Mouse (Mus musculus): ENCODE measurements at regions not wholly inside any gene's neighbourhood (a gene's known extent, or its start where the extent isn't known, plus 50 kb on each side); places are given as distances from the start of the nearest gene placed in this dataset.

DNA sequence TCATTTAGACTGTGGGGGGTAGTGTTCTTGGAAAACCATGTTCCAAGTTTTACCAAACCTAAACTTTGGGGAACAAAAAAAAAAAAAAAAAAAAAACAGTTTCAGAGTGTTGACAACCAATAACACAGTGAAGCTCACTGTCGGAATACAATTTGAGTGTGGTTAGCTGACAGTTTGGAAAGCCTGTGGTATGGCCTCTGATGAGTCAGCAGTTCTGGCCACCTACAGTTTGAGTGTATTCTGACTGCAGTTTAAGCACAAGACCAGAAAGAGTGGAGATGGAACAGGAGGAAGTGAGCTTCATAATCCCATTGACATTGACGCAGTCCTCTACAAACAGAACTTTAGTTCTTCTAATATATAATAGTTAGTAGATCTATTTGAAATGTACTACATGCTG, 303.0 kb downstream of the Inhba start:
- intact Hi-C loops (cut with DNase I): no loop called here
- no peak for DNase-seq

DNA sequence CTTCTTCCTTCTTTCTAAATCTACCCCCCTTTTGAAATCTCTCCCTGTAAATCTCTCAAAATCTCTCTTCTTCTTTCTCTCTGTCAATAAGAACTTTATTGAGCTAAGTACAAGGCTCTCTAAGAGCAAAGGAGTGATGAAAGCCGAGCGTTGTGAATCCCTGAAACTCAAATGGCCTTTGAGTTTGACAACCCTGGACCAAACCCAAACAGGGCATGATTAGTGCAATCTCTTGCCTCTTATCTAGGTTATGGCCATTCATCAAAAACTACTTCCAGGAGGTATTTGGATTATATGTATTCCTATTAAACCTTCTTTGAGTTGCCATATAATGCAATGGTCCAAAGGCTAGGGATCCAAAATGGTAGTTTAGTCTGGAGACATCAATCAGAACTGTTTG, 304.0 kb downstream of the Inhba start:
- DNase-seq: no peak
- intact Hi-C loops (cut with DNase I): no loop called here

DNA sequence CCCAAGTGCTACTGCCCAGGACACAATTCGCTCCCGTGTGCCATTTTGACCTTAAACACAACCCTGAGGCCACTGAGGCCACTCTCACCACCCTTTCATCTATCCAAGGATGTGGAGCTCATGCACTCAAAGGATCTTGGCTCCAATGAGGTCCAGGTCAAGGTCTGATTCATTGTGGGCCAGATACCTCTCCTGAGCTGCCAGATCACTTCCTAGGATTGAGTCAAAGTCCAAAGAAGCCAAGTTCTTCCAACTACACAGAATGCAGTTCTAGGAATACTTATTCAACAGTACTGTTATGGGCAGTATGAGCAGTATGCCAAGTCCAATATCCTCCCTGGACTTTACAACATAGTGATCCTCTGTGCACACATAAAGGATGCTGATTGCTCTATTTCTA, 304.9 kb downstream of the Inhba start:
- intact Hi-C loops (cut with DNase I): no loop called here

GRCm38 (mm10) chr13:16317412-16317811, 305.8 kb downstream of the Inhba start:
- intact Hi-C loops (cut with DNase I): no loop called here
- DNase-seq: no peak

More for the DNA sequence above, 304.9 kb downstream of the Inhba start:
- no peak for DNase-seq

DNA sequence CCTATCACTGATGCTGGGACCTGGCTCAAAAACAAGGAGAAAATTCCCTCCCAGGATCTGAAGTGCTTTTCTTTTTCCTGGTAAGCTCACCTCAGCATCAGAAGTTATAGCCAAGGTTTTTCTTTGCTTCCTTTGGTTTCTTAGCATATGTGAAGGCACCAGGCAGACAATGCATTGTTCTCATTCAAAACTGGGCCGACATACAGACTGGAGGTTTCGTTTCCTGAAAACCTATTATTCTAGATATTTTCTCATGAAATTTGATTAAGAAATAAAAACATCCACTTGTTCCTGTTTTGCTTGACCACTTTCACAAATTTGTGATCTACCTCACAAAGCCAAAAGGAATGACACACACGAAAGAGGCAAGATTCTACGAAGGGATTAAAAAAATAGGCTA, 308.7 kb downstream of the Inhba start:
- no peak for DNase-seq
- intact Hi-C loops (cut with DNase I): no loop called here

DNA sequence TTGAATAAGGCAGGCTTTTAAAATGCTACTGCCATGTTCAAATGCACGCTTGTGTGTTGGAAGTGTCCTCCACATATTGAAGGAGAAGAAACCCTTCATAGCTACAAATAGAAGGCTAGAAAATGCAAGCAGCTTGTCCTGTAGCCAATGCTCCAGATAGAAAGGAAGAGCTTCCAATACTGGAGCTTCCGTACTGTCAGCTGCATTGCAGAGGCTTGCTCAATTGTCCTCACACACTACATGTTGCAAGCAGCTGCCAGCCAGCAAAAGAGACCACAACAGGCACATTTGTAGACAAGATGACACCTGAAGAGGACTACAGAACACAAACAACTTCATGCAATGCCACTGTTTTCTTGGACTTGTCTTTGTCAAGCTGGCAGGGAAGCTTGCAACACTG, 314.0 kb downstream of the Inhba start:
- intact Hi-C loops (cut with DNase I): no loop called here
- DNase-seq: no peak

DNA sequence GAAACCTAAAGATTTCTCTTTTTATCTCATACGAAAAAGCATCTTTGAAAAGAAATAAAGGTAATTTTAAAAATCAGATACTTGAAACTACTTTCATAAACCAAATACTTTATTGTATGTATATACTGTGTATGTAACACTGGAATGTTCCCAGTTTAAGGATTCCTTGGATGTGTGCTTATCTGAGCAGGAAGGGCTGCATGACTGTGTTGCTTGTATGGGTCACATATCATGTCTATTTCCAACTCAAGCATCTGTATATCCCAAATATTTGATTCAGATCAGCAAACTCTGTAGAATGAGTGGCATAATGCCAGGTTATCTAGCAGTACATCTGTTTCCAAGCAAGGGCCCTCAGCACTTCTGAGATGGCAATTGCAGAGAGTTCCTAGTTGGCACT, 330.1 kb downstream of the Inhba start:
- DNase-seq: no peak
- intact Hi-C loops (cut with DNase I): no loop called here

GRCm38 (mm10) chr13:16342171-16342570, 330.5 kb downstream of the Inhba start:
- no peak for DNase-seq
- intact Hi-C loops (cut with DNase I): no loop called here

DNA sequence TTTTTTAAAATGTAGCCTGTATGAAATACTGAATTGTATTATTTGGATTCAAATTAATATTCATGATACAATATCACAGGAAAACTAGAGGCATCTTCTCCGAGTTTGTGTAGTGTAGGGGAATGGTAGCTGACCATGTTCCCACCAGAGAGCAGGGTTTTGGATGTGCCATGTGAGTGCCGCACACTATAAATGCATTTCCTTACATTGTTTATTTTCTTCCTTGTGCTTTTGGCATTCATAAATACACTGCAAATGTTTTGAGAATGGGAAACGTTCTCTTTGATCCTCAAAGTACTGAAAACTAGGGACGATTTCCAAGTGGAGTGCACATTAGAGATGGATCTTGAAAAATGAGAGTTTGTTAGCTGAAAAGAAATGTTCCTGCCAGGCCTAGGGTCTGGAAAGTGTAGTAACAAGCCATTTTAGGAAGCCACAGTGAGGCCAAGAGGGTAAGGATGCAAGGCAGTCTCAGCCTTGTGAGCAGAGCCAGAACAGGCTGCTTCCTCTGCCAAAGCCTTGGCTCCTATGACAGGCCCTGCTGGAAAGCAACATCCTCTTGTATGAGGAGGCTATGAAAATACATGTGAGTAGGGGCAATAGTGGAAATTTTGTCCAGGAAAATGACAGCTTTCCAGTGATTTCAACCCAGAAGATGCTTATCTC, 331.8 kb downstream of the Inhba start:
- DNase-seq: no peak
- intact Hi-C loops (cut with DNase I): no loop called here

GRCm38 (mm10) chr13:16349353-16349752, 337.7 kb downstream of the Inhba start:
- intact Hi-C loops (cut with DNase I): no loop called here
- no peak for DNase-seq

DNA sequence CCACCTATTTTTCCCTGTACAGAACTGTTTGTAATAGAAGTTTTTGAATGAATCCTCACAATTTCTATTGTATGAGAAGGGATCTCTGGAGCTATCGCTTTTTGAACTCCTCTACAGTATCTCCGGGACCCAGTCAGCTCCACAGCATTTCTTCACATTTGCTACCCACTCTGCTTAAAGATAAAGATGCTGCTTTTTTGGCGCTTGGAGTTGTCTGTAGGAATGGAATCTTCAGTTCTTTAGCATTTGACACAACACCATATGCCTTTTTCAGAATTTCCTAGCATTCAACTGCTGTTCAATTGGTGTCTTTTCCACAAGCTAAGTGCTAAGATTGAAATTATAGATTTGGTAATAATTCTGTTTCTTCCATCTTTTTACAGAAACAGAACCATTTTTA, 338.4 kb downstream of the Inhba start:
- DNase-seq: no peak
- intact Hi-C loops (cut with DNase I): no loop called here

- intact Hi-C loops (cut with DNase I): no loop called here
- no peak for DNase-seq
Measured at GRCm38 (mm10) chr13:16355316-16355715, 343.7 kb downstream of the Inhba start.

- DNase-seq: no peak
- intact Hi-C loops (cut with DNase I): no loop called here
Measured at GRCm38 (mm10) chr13:16379492-16379891, 367.8 kb downstream of the Inhba start.

GRCm38 (mm10) chr13:16379949-16380348, 368.3 kb downstream of the Inhba start:
- no peak for DNase-seq
- intact Hi-C loops (cut with DNase I): no loop called here

DNA sequence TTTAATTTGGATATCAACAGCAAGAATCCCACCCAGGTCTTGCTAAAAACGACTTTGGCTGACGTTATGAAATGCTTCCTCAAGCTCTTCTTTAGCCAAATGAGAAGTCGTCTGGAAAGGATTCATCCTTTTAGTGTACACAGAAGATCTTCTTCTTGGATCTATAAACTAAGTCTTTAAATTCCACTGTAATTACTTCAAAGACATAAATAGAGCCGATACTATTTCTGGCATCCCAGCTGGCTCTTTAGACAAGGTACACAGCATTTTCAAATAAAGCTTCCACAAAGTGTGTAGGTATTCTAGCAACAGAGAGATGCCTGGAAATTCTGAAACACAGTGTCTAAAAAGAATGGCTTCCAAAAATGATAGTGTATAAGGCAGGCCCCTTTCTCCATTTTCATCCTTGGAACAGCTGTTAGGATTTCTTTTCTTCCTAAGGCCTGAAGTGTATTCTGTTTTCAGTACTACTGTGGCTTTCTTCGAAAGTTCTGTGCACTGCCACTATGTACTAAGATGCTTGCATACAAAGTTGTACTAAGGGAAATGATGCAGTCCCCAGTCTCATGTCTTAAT, 371.4 kb downstream of the Inhba start:
- DNase-seq: no peak
- intact Hi-C loops (cut with DNase I): no loop called here

- DNase-seq: no peak
- intact Hi-C loops (cut with DNase I): no loop called here
Measured at GRCm38 (mm10) chr13:16416356-16417019, 404.8 kb downstream of the Inhba start.

GRCm38 (mm10) chr13:16424147-16424546, 412.5 kb downstream of the Inhba start:
- intact Hi-C loops (cut with DNase I): no loop called here
- no peak for DNase-seq

- intact Hi-C loops (cut with DNase I): no loop called here
- DNase-seq: peak; percentile 5
Measured at GRCm38 (mm10) chr13:16435436-16435835, 423.8 kb downstream of the Inhba start.

DNA sequence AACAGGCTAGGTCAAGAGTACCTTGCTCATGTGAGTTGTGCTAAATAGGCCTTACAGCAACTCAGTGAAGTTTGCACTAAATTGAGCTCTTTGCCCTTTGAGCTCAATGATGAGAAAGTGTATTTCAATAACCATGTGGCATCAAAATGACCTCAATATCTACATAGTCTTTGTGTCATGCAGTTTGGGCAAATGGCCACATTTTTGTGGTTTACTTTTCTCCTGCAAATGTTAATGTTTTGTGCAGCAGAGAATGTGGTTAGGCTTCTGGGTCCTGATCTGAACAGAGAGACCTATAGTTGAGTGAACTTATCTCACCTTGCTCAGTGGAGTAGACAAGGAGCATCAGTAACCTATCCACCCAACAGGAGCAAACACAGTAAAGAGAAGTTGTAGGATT, 441.6 kb downstream of the Inhba start:
- intact Hi-C loops (cut with DNase I): no loop called here
- DNase-seq: no peak

GRCm38 (mm10) chr13:16459743-16460142, 448.1 kb downstream of the Inhba start:
- intact Hi-C loops (cut with DNase I): no loop called here
- DNase-seq: no peak

- intact Hi-C loops (cut with DNase I): no loop called here
Measured at GRCm38 (mm10) chr13:16461681-16462080, 450.0 kb downstream of the Inhba start.

GRCm38 (mm10) chr13:16464823-16465222, 453.2 kb downstream of the Inhba start:
- no peak for DNase-seq
- intact Hi-C loops (cut with DNase I): no loop called here

More at GRCm38 (mm10) chr13:16461681-16462080, 450.0 kb downstream of the Inhba start:
- no peak for DNase-seq
